Mouse (Mus musculus) liver, postnatal 0 days (tissue): ENCODE measurements around the gene Slc4a10.

Experiments
- CTCF ChIP-seq: sonication (generic); IDR thresholded peaks from 2 replicates; pipeline ENCODE4 v1.5.1; 2016; ENCODE audit warnings: antibody characterized with exemption, low read depth
- EP300 ChIP-seq: IDR thresholded peaks from 2 replicates; pipeline ENCODE4 v1.6.1; 2016; ENCODE audit warnings: antibody characterized with exemption, low read depth, mild to moderate bottlenecking

DNA sequence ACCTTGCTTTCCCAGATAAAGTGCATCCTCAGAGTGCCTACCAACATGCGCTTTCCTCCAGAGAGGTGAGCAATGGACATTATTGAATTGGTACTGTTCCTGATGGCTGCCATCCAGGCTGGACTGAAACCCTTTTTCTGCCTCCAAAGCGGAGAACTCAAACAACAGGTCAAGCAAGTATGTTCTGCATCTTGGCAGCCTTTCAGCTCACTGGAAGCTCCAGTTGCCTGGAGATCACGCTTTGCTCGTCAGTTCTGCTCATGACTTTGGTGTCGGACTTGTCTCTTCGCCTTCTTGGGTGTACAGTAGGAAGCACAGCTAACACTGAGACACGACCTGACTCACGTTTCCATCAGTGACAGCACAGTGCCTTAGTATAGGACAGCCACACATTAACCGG lies 315.9 kb downstream of the Slc4a10 start:
- TF ChIP-seq CTCF = no peak
- no peak for TF ChIP-seq EP300
